Mouse (Mus musculus) hindbrain, embryonic 11.5 days (tissue): ENCODE data around the gene Ccdc117. TPM values are rescaled to one million over a fixed set of nuclear protein-coding genes. Genes with fewer than 3 reads are reported as not detected.

ENCODE experiments used
- ATAC-seq: fragments of 200-750 bp; cut with Nextera tagmentation; 2 replicates; pipeline ENCODE4 v1.8.0; 2017; ENCODE audit warnings: mild to moderate bottlenecking, moderate TSS enrichment, moderate library complexity; ENCODE audit not compliant: low FRiP score
- DNase-seq: peaks from one replicate; pipeline ENCODE4 v3.0.0-alpha.2; 2015; ENCODE audit warnings: low spot score
- H3K27ac ChIP-seq: fragments of 300-500 bp; sonication (generic); 2 replicates; pipeline ENCODE4 v1.5.1; 2014; ENCODE audit warnings: mild to moderate bottlenecking, low read depth, low read length
- H3K27me3 ChIP-seq: fragments of 300-500 bp; sonication (generic); 2 replicates; pipeline ENCODE4 v1.6.1; 2014; ENCODE audit warnings: mild to moderate bottlenecking, low read length, moderate library complexity, mixed read lengths; ENCODE audit not compliant: control insufficient read depth, insufficient read depth
- H3K36me3 ChIP-seq: fragments of 300-500 bp; sonication (generic); 2 replicates; pipeline ENCODE4 v1.6.1; 2014; ENCODE audit warnings: mild to moderate bottlenecking, low read length, moderate library complexity, mixed read lengths; ENCODE audit not compliant: control insufficient read depth, insufficient read depth
- H3K4me1 ChIP-seq: fragments of 300-500 bp; sonication (generic); replicated peaks from 2 replicates; pipeline ENCODE4 v1.6.1; 2014; ENCODE audit warnings: low read length, mixed read lengths; ENCODE audit not compliant: control insufficient read depth, insufficient read depth
- H3K4me2 ChIP-seq: fragments of 300-500 bp; sonication (generic); replicated peaks from 2 replicates; pipeline ENCODE4 v1.6.1; 2014; ENCODE audit warnings: mild to moderate bottlenecking, low read depth, low read length
- H3K4me3 ChIP-seq: fragments of 300-500 bp; sonication (generic); 2 replicates; pipeline ENCODE4 v1.5.1; 2014; ENCODE audit warnings: low read depth, low read length
- H3K9ac ChIP-seq: fragments of 300-500 bp; sonication (generic); 2 replicates; pipeline ENCODE4 v1.6.1; 2014; ENCODE audit warnings: low read depth, low read length
- H3K9me3 ChIP-seq: fragments of 300-500 bp; sonication (generic); 2 replicates; pipeline ENCODE4 v1.6.1; 2016; ENCODE audit warnings: low read length; ENCODE audit not compliant: control insufficient read depth
- WGBS: fragments of 180-500 bp; shearing (Covaris S2); extraction: QIAGEN DNeasy Blood & Tissue Kit; methylation state at CpG from one replicate; pipeline ENCODE4 v1.1.7; 2014; 5-methylcytosine and 5-hydroxymethylcytosine counted together
- polyA plus RNA-seq: library from polyadenylated mRNA; unstranded; fragments of >200 nt; fragmentation: Nextera tagmentation; extraction: Ambion mirVana; gene quantifications from 2 replicates; pipeline ENCODE4 v1.2.1, GENCODE M21; 2014

Gene Ccdc117
- 21.3 and 26.6 TPM in 2 replicates for polyA plus RNA-seq

- no peaks in the 10 kb centered on the region for H3K9me3 ChIP-seq
- peak; percentile 91 for DNase-seq
- ATAC-seq = peak; percentile 98
- H3K36me3 ChIP-seq = no peaks in the 10 kb centered on the region
- H3K27ac ChIP-seq = peak within 1 kb of the TSS; percentile 56
- H3K9ac ChIP-seq = peak within 1 kb of the TSS; percentile 71
- under 1% methylated on average over 60 of the region's 65 CpGs for WGBS
- no peaks in the 10 kb centered on the region for H3K4me1 ChIP-seq
- H3K4me3 ChIP-seq = peak within 1 kb of the TSS; percentile 82
- peak within 1 kb of the TSS; percentile 91 for H3K4me2 ChIP-seq
- no peaks in the 10 kb centered on the region for H3K27me3 ChIP-seq
These were observed at the start of gene Ccdc117 for GRCm38 (mm10) chr11:5541799-5542481. Gene Ccdc117, minus strand, starts transcription at chr11:5542187.

- Histone ChIP-seq H3K9ac (no peak overlapping the region), H3K27me3 (no peaks in the 10 kb centered on the region), H3K4me3 (no peak overlapping the region), H3K27ac (no peak overlapping the region), H3K4me1 (0 out of 2 replicates have a peak, but pooled peaks cover 2% of the 10 kb centered on the region), H3K9me3 (no peaks in the 10 kb centered on the region), H3K36me3 (no peaks in the 10 kb centered on the region), H3K4me2 (no peak overlapping the region)
- no peak for DNase-seq
- ATAC-seq = no peak
- 81% methylated on average over 6 of the region's 6 CpGs for WGBS
These were observed 33.1 kb upstream of the Ccdc117 start for GRCm38 (mm10) chr11:5575046-5575445.

- Histone ChIP-seq H3K27me3 (no peaks in the 10 kb centered on the region), H3K9me3 (no peaks in the 10 kb centered on the region), H3K4me2 (no peak overlapping the region), H3K4me1 (0 out of 2 replicates have a peak, but pooled peaks cover 2% of the 10 kb centered on the region), H3K4me3 (no peak overlapping the region), H3K9ac (no peak overlapping the region), H3K27ac (no peak overlapping the region), H3K36me3 (no peaks in the 10 kb centered on the region)
- WGBS = 93% methylated on average over 2 of the region's 2 CpGs
- ATAC-seq = no peak
- no peak for DNase-seq
These were observed 31.8 kb upstream of the Ccdc117 start for GRCm38 (mm10) chr11:5573821-5574220.

GRCm38 (mm10) chr11:5571856-5572255 is 29.9 kb upstream of the Ccdc117 start:
- Histone ChIP-seq H3K9ac (no peak overlapping the region), H3K36me3 (no peaks in the 10 kb centered on the region), H3K9me3 (no peaks in the 10 kb centered on the region), H3K4me1 (no peaks in the 10 kb centered on the region), H3K27ac (no peak overlapping the region), H3K27me3 (no peaks in the 10 kb centered on the region), H3K4me3 (no peak overlapping the region), H3K4me2 (no peak overlapping the region)
- WGBS = 93% methylated on average over 4 of the region's 4 CpGs
- ATAC-seq (no peak), DNase-seq (no peak)

GRCm38 (mm10) chr11:5569474-5569873 is 27.5 kb upstream of the Ccdc117 start, which contains the start of gene Ankrd36:
Gene Ankrd36, plus strand, starts transcription at chr11:5569684.
- no peak for DNase-seq
- H3K4me3 ChIP-seq = no peak within 1 kb of the TSS

GRCm38 (mm10) chr11:5568082-5568481 is 26.1 kb upstream of the Ccdc117 start:
- Histone ChIP-seq H3K9me3 (no peaks in the 10 kb centered on the region), H3K4me3 (no peak overlapping the region), H3K27me3 (no peaks in the 10 kb centered on the region), H3K4me1 (no peaks in the 10 kb centered on the region), H3K27ac (no peak overlapping the region), H3K4me2 (no peak overlapping the region), H3K36me3 (no peaks in the 10 kb centered on the region), H3K9ac (no peak overlapping the region)
- ATAC-seq (no peak), DNase-seq (no peak)
- 90% methylated on average over 5 of the region's 5 CpGs for WGBS

More at GRCm38 (mm10) chr11:5569474-5569873, 27.5 kb upstream of the Ccdc117 start, which contains the start of gene Ankrd36:
- H3K36me3 ChIP-seq = no peaks in the 10 kb centered on the region
- WGBS = 79% methylated on average over 12 of the region's 12 CpGs
- H3K9me3 ChIP-seq = no peaks in the 10 kb centered on the region
- H3K27me3 ChIP-seq = no peaks in the 10 kb centered on the region
- no peaks in the 10 kb centered on the region for H3K4me1 ChIP-seq
- H3K4me2 ChIP-seq = no peak within 1 kb of the TSS
- ATAC-seq = no peak
- H3K9ac ChIP-seq = no peak within 1 kb of the TSS
- no peak within 1 kb of the TSS for H3K27ac ChIP-seq

- Histone ChIP-seq H3K4me3 (no peak overlapping the region), H3K4me2 (no peak overlapping the region), H3K9ac (no peak overlapping the region), H3K27ac (no peak overlapping the region), H3K9me3 (no peaks in the 10 kb centered on the region), H3K36me3 (no peaks in the 10 kb centered on the region), H3K4me1 (no peaks in the 10 kb centered on the region), H3K27me3 (no peaks in the 10 kb centered on the region)
- DNase-seq (no peak), ATAC-seq (no peak)
- WGBS = 95% methylated on average over 6 of the region's 6 CpGs
These were observed 25.7 kb upstream of the Ccdc117 start for GRCm38 (mm10) chr11:5567654-5568053.

GRCm38 (mm10) chr11:5566506-5566905 is 24.5 kb upstream of the Ccdc117 start:
- Histone ChIP-seq H3K9ac (no peak overlapping the region), H3K9me3 (no peaks in the 10 kb centered on the region), H3K4me2 (no peak overlapping the region), H3K36me3 (no peaks in the 10 kb centered on the region), H3K4me1 (no peaks in the 10 kb centered on the region), H3K27ac (no peak overlapping the region), H3K27me3 (no peaks in the 10 kb centered on the region), H3K4me3 (no peak overlapping the region)
- 74% methylated on average over 2 of the region's 2 CpGs for WGBS
- ATAC-seq = no peak
- no peak for DNase-seq

- Histone ChIP-seq H3K4me3 (no peak overlapping the region), H3K27me3 (no peaks in the 10 kb centered on the region), H3K9ac (no peak overlapping the region), H3K9me3 (no peaks in the 10 kb centered on the region), H3K36me3 (no peaks in the 10 kb centered on the region), H3K27ac (no peak overlapping the region), H3K4me1 (no peaks in the 10 kb centered on the region), H3K4me2 (no peak overlapping the region)
- 86% methylated on average over 3 of the region's 3 CpGs for WGBS
- DNase-seq (no peak), ATAC-seq (no peak)
These were observed 23.6 kb upstream of the Ccdc117 start for GRCm38 (mm10) chr11:5565596-5565995.
